Mouse (Mus musculus): Measurements from ENCODE around the gene 1700020D05Rik. TPM values are rescaled to one million over a fixed set of nuclear protein-coding genes. Genes with fewer than 3 reads are reported as not detected.
A peak's percentile ranks its signal among the peaks of the same experiment; 100 is the strongest.

1700020D05Rik gene
- total and polyA plus RNA-seq, 2 experiments from 2014 or later: not detected

DNA sequence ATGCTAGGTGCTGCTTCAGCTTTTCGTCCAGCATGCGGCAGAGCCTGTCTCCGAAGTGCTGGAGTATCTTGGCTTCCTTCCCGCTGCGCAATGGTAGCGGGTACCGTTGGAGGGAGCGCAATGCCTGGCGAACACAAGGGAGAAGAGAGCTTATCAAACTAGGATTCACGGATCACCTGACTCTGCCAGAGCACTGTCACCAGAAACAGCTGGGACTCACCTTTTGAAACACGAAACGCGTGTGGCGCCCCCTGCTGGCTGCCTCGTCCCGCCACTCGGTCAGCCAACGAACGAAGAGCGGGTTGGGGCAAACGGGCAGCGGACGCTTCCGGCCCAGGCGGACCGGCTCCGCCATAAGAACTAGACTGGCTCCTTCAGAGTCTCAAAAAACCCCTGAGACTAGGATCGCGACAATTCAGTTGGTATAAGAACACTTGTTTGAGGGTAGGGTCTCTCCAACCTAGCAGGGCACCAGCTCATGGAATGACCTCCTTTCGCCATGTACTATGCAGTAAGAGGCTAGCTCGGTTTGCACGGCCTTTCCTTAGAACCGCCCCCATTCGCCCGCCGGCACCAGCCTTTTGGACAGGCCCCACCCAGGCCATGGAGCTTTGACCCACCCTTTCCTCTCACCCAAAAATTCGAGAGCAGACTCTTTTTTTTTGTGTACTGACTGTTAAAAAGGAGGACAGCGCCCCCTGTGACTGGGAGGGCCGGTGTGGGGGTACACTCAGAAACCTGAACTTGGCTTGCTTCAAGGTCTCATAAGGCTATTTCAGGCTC lies 15.6 kb downstream of the 1700020D05Rik start, which contains the start of gene Mus81:
Mus81 (minus strand) TSS at position 635 of the 783 bp plus-strand sequence.
- Histone ChIP-seq H3K4me2 (ENCODE audit: low read depth, low read length) (peak within 1 kb of the TSS; percentile 72), H3K27me3 (ENCODE audit: control insufficient read depth, insufficient read depth, low read length) (no peaks in the 10 kb centered on the region), H3K4me3 (ENCODE audit: low read depth, low read length) (peak within 1 kb of the TSS; percentile 59), H3K27ac (ENCODE audit: low read depth) (peak within 1 kb of the TSS; percentile 100), H3K9ac (replicated peaks; ENCODE audit: low read depth, low read length) (peak within 1 kb of the TSS; percentile 63), H3K4me1 (ENCODE audit: control insufficient read depth, insufficient read depth) (peaks cover 17% of the 10 kb centered on the region; the same call in 1 of the 2 replicates), H3K36me3 (replicated peaks; ENCODE audit: control insufficient read depth, insufficient read depth, low read length) (peaks cover 42% of the 10 kb centered on the region), H3K9me3 (replicated peaks; ENCODE audit: control insufficient read depth, low read length) (no peaks in the 10 kb centered on the region)
- TF ChIP-seq CTCF (IDR thresholded peaks at IDR 0.05; ENCODE audit: low read depth): peak; percentile 86
- TF ChIP-seq EP300 (IDR thresholded peaks at IDR 0.05; ENCODE audit: low read depth): peak; percentile 73
- under 1% methylated on average over 39 of the region's 39 CpGs for WGBS
- peak; percentile 98 for DNase-seq (ENCODE audit: low spot score)
- peak; percentile 69 for ATAC-seq (ENCODE audit: insufficient read depth, low read depth)

DNA sequence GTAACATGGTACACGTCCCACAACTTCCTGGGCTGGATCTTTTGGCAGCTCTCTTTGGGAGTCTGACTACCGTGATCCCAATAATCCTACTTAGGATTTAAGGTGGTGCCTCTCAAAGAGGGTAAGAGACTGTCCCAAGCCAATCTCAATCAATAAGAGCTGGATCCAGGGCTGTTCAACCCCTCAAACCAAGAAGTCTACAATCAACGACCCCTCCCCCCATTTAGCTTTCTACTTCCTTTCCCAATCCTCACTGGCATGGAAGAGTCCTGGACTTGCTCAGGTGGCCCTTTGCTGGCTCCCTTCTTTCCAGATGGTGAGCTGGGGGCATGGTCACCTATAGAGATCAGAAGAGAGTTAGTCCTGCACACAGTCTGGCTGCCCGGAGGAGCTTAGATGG lies 16.8 kb downstream of the 1700020D05Rik start:
- no peak overlapping the region for H3K4me3 ChIP-seq (ENCODE audit: low read depth, low read length)
- 80% methylated on average over 4 of the region's 4 CpGs for WGBS

DNA sequence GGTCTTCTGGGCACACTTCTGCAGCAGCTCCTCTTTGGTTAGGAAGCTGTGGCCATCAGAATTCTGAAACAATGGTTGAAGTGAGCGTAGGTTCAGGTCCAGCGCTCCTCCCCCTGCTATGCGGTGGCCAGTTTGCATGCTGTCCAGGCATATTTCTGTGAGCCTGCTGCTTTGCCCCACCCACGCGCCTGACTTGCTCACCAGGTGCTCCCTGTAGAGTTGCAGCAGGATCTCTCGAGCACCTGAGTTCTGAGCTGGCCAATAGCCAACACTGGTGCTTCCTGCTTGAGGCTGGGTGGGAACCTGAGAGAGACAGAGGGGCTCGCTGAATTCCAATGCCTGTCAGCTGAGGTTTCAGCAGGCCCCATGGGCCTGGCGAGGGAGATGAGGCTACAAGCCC lies 17.3 kb downstream of the 1700020D05Rik start:
- Histone ChIP-seq H3K27ac (ENCODE audit: low read depth) (no peak overlapping the region), H3K27me3 (ENCODE audit: control insufficient read depth, insufficient read depth, low read length) (no peaks in the 10 kb centered on the region), H3K9ac (replicated peaks; ENCODE audit: low read depth, low read length) (no peak overlapping the region), H3K4me1 (ENCODE audit: control insufficient read depth, insufficient read depth) (peaks cover 12% of the 10 kb centered on the region; the same call in 1 of the 2 replicates), H3K4me2 (ENCODE audit: low read depth, low read length) (no peak overlapping the region), H3K9me3 (replicated peaks; ENCODE audit: control insufficient read depth, low read length) (no peaks in the 10 kb centered on the region), H3K4me3 (ENCODE audit: low read depth, low read length) (no peak overlapping the region), H3K36me3 (replicated peaks; ENCODE audit: control insufficient read depth, insufficient read depth, low read length) (peaks cover 52% of the 10 kb centered on the region)
- 76% methylated on average over 8 of the region's 8 CpGs for WGBS
- ATAC-seq (ENCODE audit: insufficient read depth, low read depth) (no peak), DNase-seq (ENCODE audit: low spot score) (no peak)
- TF ChIP-seq CTCF (IDR thresholded peaks at IDR 0.05; ENCODE audit: low read depth) (no peak), EP300 (IDR thresholded peaks at IDR 0.05; ENCODE audit: low read depth) (no peak)

More for the DNA sequence above, 16.8 kb downstream of the 1700020D05Rik start:
- Histone ChIP-seq H3K27me3 (ENCODE audit: control insufficient read depth, insufficient read depth, low read length) (no peaks in the 10 kb centered on the region), H3K4me1 (ENCODE audit: control insufficient read depth, insufficient read depth) (peaks cover 13% of the 10 kb centered on the region; the same call in 1 of the 2 replicates), H3K4me2 (ENCODE audit: low read depth, low read length) (no peak overlapping the region), H3K36me3 (replicated peaks; ENCODE audit: control insufficient read depth, insufficient read depth, low read length) (peaks cover 47% of the 10 kb centered on the region), H3K9me3 (replicated peaks; ENCODE audit: control insufficient read depth, low read length) (no peaks in the 10 kb centered on the region), H3K27ac (ENCODE audit: low read depth) (no peak overlapping the region), H3K9ac (replicated peaks; ENCODE audit: low read depth, low read length) (no peak overlapping the region)
- ATAC-seq (ENCODE audit: insufficient read depth, low read depth): no peak
- TF ChIP-seq EP300 (IDR thresholded peaks at IDR 0.05; ENCODE audit: low read depth) (no peak), CTCF (IDR thresholded peaks at IDR 0.05; ENCODE audit: low read depth) (no peak)
- no peak for DNase-seq (ENCODE audit: low spot score)

DNA sequence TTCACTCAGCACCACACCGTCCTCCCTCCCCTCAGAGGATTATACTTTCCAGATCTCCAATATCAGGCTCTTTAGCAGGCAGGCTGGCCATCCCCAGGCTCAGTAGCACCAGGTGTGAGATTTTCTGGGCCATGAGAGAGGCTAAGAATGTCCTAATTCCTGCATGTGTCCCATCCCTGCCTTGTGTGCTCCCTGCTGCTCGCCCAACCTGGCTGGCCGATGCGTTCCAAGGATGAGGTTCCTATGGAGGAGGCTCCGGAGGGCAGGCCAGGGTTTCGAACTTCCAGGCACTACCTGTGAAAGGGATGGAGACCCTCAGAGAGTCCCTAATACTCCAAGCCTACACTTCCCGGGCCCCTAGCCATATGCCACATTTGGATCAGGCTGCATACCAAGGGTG lies 17.8 kb downstream of the 1700020D05Rik start:
- H3K36me3 ChIP-seq (replicated peaks; ENCODE audit: control insufficient read depth, insufficient read depth, low read length): peaks cover 55% of the 10 kb centered on the region
- no peak overlapping the region for H3K4me3 ChIP-seq (ENCODE audit: low read depth, low read length)
- no peak overlapping the region for H3K9ac ChIP-seq (replicated peaks; ENCODE audit: low read depth, low read length)
- H3K27me3 ChIP-seq (ENCODE audit: control insufficient read depth, insufficient read depth, low read length): no peaks in the 10 kb centered on the region
- H3K9me3 ChIP-seq (replicated peaks; ENCODE audit: control insufficient read depth, low read length): no peaks in the 10 kb centered on the region
- WGBS: 90% methylated on average over 7 of the region's 7 CpGs
- peaks cover 12% of the 10 kb centered on the region; the same call in 1 of the 2 replicates for H3K4me1 ChIP-seq (ENCODE audit: control insufficient read depth, insufficient read depth)
- no peak for ATAC-seq (ENCODE audit: insufficient read depth, low read depth)
- DNase-seq (ENCODE audit: low spot score): no peak
- TF ChIP-seq EP300 (IDR thresholded peaks at IDR 0.05; ENCODE audit: low read depth) (no peak), CTCF (IDR thresholded peaks at IDR 0.05; ENCODE audit: low read depth) (no peak)
- H3K27ac ChIP-seq (ENCODE audit: low read depth): no peak overlapping the region
- H3K4me2 ChIP-seq (ENCODE audit: low read depth, low read length): no peak overlapping the region

DNA sequence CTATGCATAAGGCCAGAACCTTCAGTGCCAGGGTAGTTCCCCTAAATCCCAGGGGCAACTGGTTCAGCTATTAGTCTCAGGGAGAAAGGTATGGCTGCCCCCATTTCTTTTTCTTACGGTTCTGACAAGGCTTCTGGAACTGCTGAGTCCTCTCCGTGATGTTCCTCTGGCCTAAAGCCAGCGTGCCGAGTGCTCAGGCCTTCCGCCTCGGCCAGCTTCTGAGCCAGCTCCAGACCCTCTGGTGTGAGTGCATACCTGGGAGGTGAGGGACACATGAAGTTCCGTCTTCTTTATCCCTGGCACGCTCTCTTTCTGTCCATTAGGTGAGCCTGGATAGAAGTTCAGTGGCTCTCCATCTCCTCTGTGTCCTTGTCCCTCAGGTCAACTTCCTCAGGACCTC lies 18.2 kb downstream of the 1700020D05Rik start:
- Histone ChIP-seq H3K4me1 (ENCODE audit: control insufficient read depth, insufficient read depth) (peaks cover 12% of the 10 kb centered on the region; the same call in 1 of the 2 replicates), H3K9me3 (replicated peaks; ENCODE audit: control insufficient read depth, low read length) (no peaks in the 10 kb centered on the region), H3K27me3 (ENCODE audit: control insufficient read depth, insufficient read depth, low read length) (no peaks in the 10 kb centered on the region), H3K27ac (ENCODE audit: low read depth) (no peak overlapping the region), H3K9ac (replicated peaks; ENCODE audit: low read depth, low read length) (no peak overlapping the region), H3K36me3 (replicated peaks; ENCODE audit: control insufficient read depth, insufficient read depth, low read length) (peaks cover 60% of the 10 kb centered on the region), H3K4me2 (ENCODE audit: low read depth, low read length) (no peak overlapping the region), H3K4me3 (ENCODE audit: low read depth, low read length) (no peak overlapping the region)
- 71% methylated on average over 8 of the region's 8 CpGs for WGBS
- no peak for ATAC-seq (ENCODE audit: insufficient read depth, low read depth)
- TF ChIP-seq CTCF (IDR thresholded peaks at IDR 0.05; ENCODE audit: low read depth) (no peak), EP300 (IDR thresholded peaks at IDR 0.05; ENCODE audit: low read depth) (no peak)
- no peak for DNase-seq (ENCODE audit: low spot score)

Measured in heart, postnatal 0 days (tissue).